22 mouse cellular contexts compared by ENCODE assay signal in genomic region chr5:128570848-128571247, GRCm38 (mm10). TPM values are rescaled to one million over a fixed set of nuclear protein-coding genes. Genes with fewer than 3 reads are reported as not detected.
DNase-seq lines count a peak whose midpoint lies in the region; TF ChIP-seq lines count a peak whose summit lies in the region.
"Had no signal": no experiment of that assay in that cellular context is flagged by ENCODE, and none has a peak within 500 bp of the region (broad histone marks: within the 10 kb centered on the region; RNA-seq: fewer than 3 reads in every experiment).

No protein-coding gene starts in this region.

- H3K27ac ChIP-seq in MEL (ENCODE audit: control insufficient read depth, low read depth, low read length): no peak overlapping the region
- H3K27ac ChIP-seq: embryonic facial prominence, embryonic 15.5 days; forebrain, embryonic 10.5 days; gastrocnemius, adult 2 months; heart, embryonic 13.5 days; hindbrain, embryonic 13.5 days had no signal

- no peaks in the 10 kb centered on the region for H3K27me3 ChIP-seq in MEL (ENCODE audit: control insufficient read depth in 1 of 2, insufficient read depth in 2 of 2, low read length in 2 of 2)
- H3K27me3 ChIP-seq in megakaryocyte, embryonic 14.5 days (replicated peaks): no peaks in the 10 kb centered on the region
- H3K27me3 ChIP-seq: embryonic facial prominence, embryonic 15.5 days; heart, embryonic 13.5 days; hindbrain, embryonic 13.5 days had no signal

- no peak overlapping the region for H3K9ac ChIP-seq in MEL (ENCODE audit: control insufficient read depth, low read depth, low read length, poor library complexity, severe bottlenecking)
- H3K9ac ChIP-seq: embryonic facial prominence, embryonic 15.5 days; heart, embryonic 13.5 days; hindbrain, embryonic 13.5 days had no signal

- no peak for TF ChIP-seq CTCF in MEL (IDR thresholded peaks at IDR 0.05 in 2 of 3, conservative IDR thresholded peaks at IDR 0.05 in 1 of 3; ENCODE audit: control insufficient read depth in 1 of 3, insufficient read depth in 1 of 3, low read depth in 2 of 3, low read length in 3 of 3, poor library complexity in 1 of 3, severe bottlenecking in 1 of 3)

- no peaks in the 10 kb centered on the region for H3K4me1 ChIP-seq in MEL (ENCODE audit: control insufficient read depth in 1 of 2, insufficient read depth in 2 of 2, low read length in 2 of 2)
- no peaks in the 10 kb centered on the region for H3K4me1 ChIP-seq in megakaryocyte, embryonic 14.5 days
- H3K4me1 ChIP-seq: heart, embryonic 13.5 days had no signal

- H3K9me3 ChIP-seq in MEL (replicated peaks; ENCODE audit: insufficient read depth, low read length): no peaks in the 10 kb centered on the region
- H3K9me3 ChIP-seq in megakaryocyte, embryonic 14.5 days: peaks cover 76% of the 10 kb centered on the region
- H3K9me3 ChIP-seq: embryonic facial prominence, embryonic 15.5 days; hindbrain, embryonic 13.5 days had no signal

- no peak overlapping the region for H3K4me3 ChIP-seq in MEL (ENCODE audit: control insufficient read depth in 1 of 2, insufficient read depth in 1 of 2, low read depth in 2 of 2, low read length in 2 of 2)
- H3K4me3 ChIP-seq in megakaryocyte, embryonic 14.5 days (replicated peaks): peak overlapping the region; percentile 57
- H3K4me3 ChIP-seq: embryonic facial prominence, embryonic 15.5 days; erythroblast, embryonic 14.5 days; forebrain, embryonic 10.5 days; gastrocnemius, adult 2 months; heart, embryonic 13.5 days; hindbrain, embryonic 13.5 days had no signal

- H3K79me2 ChIP-seq in MEL (ENCODE audit: control insufficient read depth, insufficient read depth, low read length, poor library complexity): no peaks in the 10 kb centered on the region

- no peak for TF ChIP-seq RAD21 in MEL (IDR thresholded peaks at IDR 0.05; ENCODE audit: low read depth, low read length)

- TF ChIP-seq EP300 in MEL (IDR thresholded peaks at IDR 0.05; ENCODE audit: low read depth in 1 of 2, low read length in 2 of 2): no peak

- no peaks in the 10 kb centered on the region for H3K36me3 ChIP-seq in MEL (ENCODE audit: control insufficient read depth in 1 of 2, insufficient read depth in 2 of 2, low read length in 2 of 2)
- H3K36me3 ChIP-seq in megakaryocyte, embryonic 14.5 days (replicated peaks; ENCODE audit: low read length): no peaks in the 10 kb centered on the region
- H3K36me3 ChIP-seq: embryonic facial prominence, embryonic 15.5 days; forebrain, embryonic 10.5 days; G1E; heart, embryonic 13.5 days; hindbrain, embryonic 13.5 days had no signal

- TF ChIP-seq POLR2A in MEL (IDR thresholded peaks at IDR 0.05; ENCODE audit: control insufficient read depth in 1 of 2, insufficient read depth in 1 of 2, low read depth in 1 of 2, low read length in 2 of 2, poor library complexity in 1 of 2): no peak

- peak; percentile 7 for DNase-seq in lung, postnatal 36 days
- no peak for DNase-seq in lung, postnatal 14 days
- DNase-seq in MEL (ENCODE audit: low read depth, low spot score): peak; percentile 6
- peak; percentile 16 for DNase-seq in c-Kit-positive CD71-negative TER-119-negative erythroid progenitor cells, embryonic 14.5 days (ENCODE audit: low read depth)
- DNase-seq in heart, postnatal 4 days: no peak
- no peak for DNase-seq in kidney, adult 9 months
- DNase-seq: adrenal gland, postnatal 10 days; cerebellum, adult 18-20 months; cerebellum, adult 9-11 months; embryo, embryonic 11 days; gastrocnemius, adult 2 months; gastrocnemius, postnatal 25 days; heart, adult 11 months; heart, postnatal 36 days had no signal

TF ChIP-seq in MEL, 35 proteins besides CTCF, POLR2A, EP300 and RAD21:
- TF ChIP-seq E2F4 (IDR thresholded peaks at IDR 0.05; ENCODE audit: borderline replicate concordance, low read depth, low read length): no peak
- TF ChIP-seq JUND (IDR thresholded peaks at IDR 0.05; ENCODE audit: low read depth, low read length): no peak
- no peak for TF ChIP-seq BHLHE40 (IDR thresholded peaks at IDR 0.05; ENCODE audit: borderline replicate concordance, low read depth, low read length)
- TF ChIP-seq ZMIZ1 (IDR thresholded peaks at IDR 0.05; ENCODE audit: low read depth, low read length): no peak
- no peak for TF ChIP-seq MAZ (IDR thresholded peaks at IDR 0.05; ENCODE audit: low read depth, low read length)
- TF ChIP-seq NRF1 (IDR thresholded peaks at IDR 0.05; ENCODE audit: insufficient read depth, low read depth, low read length, poor library complexity, severe bottlenecking): no peak
- no peak for TF ChIP-seq TBP (IDR thresholded peaks at IDR 0.05; ENCODE audit: low read depth, low read length)
- no peak for TF ChIP-seq ZKSCAN1 (IDR thresholded peaks at IDR 0.05; ENCODE audit: low read depth, low read length)
- TF ChIP-seq MAFK (IDR thresholded peaks at IDR 0.05; ENCODE audit: borderline replicate concordance, low read depth, low read length): no peak
- TF ChIP-seq ETS1 (IDR thresholded peaks at IDR 0.05; ENCODE audit: low read depth, low read length): no peak
- TF ChIP-seq CHD2 (IDR thresholded peaks at IDR 0.05; ENCODE audit: low read length): no peak
- TF ChIP-seq NELFE (IDR thresholded peaks at IDR 0.05; ENCODE audit: low read depth, low read length): no peak
- no peak for TF ChIP-seq CHD1 (IDR thresholded peaks at IDR 0.05; ENCODE audit: low read depth, low read length)
- no peak for TF ChIP-seq MAX (IDR thresholded peaks at IDR 0.05; ENCODE audit: low read length)
- TF ChIP-seq USF1 (IDR thresholded peaks at IDR 0.05; ENCODE audit: low read depth, low read length): no peak
- TF ChIP-seq MXI1 (IDR thresholded peaks at IDR 0.05; ENCODE audit: low read depth, low read length): no peak

RNA-seq across cellular contexts. Expression of gene Fzd10, which starts 29.8 kb away (rescaled TPM):
- total RNA-seq in MEL (2012; rRNA removed): not detected in 2 replicates
- not detected for polyA plus RNA-seq in MEL (2012; ENCODE audit: insufficient read depth in 1 of 2, insufficient read length in 2 of 2, low read depth in 1 of 2, low replicate concordance in 2 of 2, missing spikeins in 1 of 2)
- not detected in 2 replicates for polyA plus RNA-seq in megakaryocyte, embryonic 14.5 days (2012; ENCODE audit: insufficient read depth, low replicate concordance)
- under 1 TPM; 0.43 to 0.81 TPM for total RNA-seq in heart, postnatal 4 days (2021)
- polyA plus RNA-seq: CD4-positive, CD25-positive, alpha-beta regulatory T cell, adult 4 months; erythroblast, embryonic 14.5 days; G1E had no signal

Comparison
In these comparisons a context has a peak if more than half of its experiments do, and no peak if none do; other contexts are left out.
1. DNase-seq: peak in lung, postnatal 36 days (single experiment), MEL (single experiment) and c-Kit-positive CD71-negative TER-119-negative erythroid progenitor cells, embryonic 14.5 days (single experiment); none in lung, postnatal 14 days (single experiment), heart, postnatal 4 days (single experiment) and kidney, adult 9 months (single experiment).